Mouse (Mus musculus): ENCODE measurements around the gene Bptf.
"Not testable (repeated sequence)": the region's sequence is repeated elsewhere in the genome, so short reads cannot be mapped to it uniquely, and the experiment has no call there.

Gene Bptf

GRCm38 (mm10) chr11:107060941-107061340 lies 71.0 kb downstream of the Bptf start:
- in situ Hi-C loops (cut with MboI; ENCODE audit: low sequenced_read_pairs), result no loop called here

DNA sequence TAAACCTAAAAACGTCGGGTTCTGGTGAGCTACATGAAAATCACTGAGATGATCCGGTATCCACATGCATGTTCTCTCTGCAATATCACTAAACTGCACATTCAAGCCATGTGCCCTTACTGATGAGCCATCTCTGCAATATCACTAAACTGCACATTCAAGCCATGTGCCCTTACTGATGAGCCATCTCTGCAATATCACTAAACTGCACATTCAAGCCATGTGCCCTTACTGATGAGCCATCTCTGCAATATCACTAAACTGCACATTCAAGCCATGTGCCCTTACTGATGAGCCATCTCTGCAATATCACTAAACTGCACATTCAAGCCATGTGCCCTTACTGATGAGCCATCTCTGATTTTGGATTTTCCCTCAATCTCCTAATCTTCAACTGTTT lies 72.3 kb downstream of the Bptf start:
- in situ Hi-C loops (cut with MboI; ENCODE audit: low sequenced_read_pairs), result not testable (repeated sequence)

DNA sequence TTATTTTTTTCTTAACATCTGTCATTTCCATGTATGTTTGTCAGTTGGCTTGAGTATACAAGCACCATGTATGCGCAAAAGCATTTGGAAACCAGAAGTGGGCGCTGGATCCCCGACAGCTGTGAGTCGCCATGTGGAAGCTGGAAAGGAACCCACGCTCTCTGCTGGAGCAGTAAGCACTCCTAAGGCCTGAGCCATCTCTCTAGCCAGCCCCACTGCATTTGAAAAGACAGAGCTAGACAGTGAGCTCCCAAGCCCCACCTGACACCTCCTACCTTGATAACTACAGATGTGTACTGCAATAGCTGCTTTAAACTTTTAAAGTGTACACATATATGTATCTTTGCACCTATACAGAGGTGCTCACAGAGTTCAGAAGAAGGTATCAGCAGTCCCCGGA lies 74.5 kb downstream of the Bptf start:
- in situ Hi-C loops (cut with MboI; ENCODE audit: low sequenced_read_pairs), result no loop called here

GRCm38 (mm10) chr11:107054870-107055269 lies 77.1 kb downstream of the Bptf start:
- in situ Hi-C loops (cut with MboI; ENCODE audit: low sequenced_read_pairs), result no loop called here

GRCm38 (mm10) chr11:107046766-107047620 lies 84.9 kb downstream of the Bptf start:
- in situ Hi-C loops (cut with MboI; ENCODE audit: low sequenced_read_pairs), result no loop called here

DNA sequence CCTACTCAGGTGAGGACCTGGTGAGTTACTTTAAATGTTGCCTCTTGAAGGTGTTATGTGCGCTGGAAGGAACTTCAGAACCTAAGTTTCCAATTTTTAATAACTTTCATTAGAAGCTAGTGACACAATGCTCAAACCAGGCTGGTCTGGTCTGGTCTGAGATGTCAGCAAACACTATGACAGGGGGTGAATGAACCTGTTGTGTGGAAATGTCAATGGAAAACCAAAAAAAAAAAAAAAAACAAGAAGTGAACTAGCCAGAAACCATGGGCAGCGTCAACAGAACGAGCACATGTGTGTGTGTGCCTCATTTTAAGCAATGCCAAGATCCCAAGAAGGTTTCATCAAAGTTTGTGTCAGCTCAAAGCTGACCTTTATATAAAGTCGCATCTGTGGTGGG lies 86.4 kb downstream of the Bptf start:
- in situ Hi-C loops (cut with MboI; ENCODE audit: low sequenced_read_pairs), result no loop called here

DNA sequence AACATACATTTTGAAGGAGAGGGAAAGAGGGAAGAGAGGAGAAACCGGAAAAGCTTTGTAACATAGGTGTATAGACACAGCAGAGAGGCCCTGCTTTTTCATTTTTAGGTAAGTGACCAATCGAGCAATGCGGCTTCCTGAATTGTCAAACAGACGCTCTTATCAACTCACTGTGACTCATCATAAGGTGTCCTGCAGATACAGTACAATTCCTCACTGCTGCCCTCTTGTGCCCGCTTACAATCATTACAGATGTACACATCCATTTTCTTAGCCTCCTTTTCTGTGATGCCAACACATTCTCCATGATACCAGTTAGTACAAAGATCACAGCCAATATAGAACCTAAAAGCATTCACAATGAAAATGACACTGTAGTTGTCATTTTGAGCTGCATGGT lies 87.6 kb downstream of the Bptf start:
- in situ Hi-C loops (cut with MboI; ENCODE audit: low sequenced_read_pairs), result no loop called here

DNA sequence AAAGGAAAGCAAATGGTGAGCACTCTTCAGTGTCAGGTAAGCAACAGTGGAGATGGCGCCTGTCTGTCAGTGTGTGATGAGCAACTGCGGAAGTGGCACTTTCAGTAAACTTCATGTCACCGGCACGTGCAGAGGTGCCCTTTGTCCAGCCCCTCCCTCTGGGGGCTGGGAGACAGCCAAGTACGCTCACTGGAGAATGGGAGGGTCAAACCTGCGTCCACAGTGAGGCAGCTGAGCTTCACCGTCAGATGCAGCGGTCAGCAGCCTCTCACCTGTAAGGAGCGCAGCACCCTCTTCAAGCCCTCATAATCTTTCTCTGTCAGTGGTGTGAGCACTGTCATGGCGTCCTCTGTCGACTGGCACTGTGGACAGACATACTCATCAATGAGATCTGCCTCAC lies 88.6 kb downstream of the Bptf start:
- in situ Hi-C loops (cut with MboI; ENCODE audit: low sequenced_read_pairs), result no loop called here

- in situ Hi-C loops (cut with MboI; ENCODE audit: low sequenced_read_pairs), result no loop called here
These were observed 90.5 kb downstream of the Bptf start for GRCm38 (mm10) chr11:107041396-107041795.

DNA sequence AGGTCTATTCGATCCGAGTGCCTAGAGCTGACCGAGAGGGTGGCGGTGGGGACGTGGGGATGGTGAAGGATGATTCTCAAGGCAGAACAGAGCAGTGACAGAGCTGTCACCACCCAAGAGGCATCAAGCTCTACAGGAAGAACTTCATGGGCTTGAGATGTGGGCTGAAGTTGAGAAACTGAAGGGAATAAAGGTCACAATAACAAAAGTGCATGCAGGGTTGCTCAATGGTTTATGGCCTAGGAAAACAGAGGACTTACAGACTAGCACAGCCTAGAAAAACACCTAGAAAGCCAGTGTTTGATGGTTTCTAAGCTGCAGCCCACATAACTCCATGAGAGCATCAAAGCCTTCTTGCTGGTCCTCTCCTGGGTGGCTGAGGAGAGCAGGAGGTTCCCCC lies 92.5 kb downstream of the Bptf start:
- in situ Hi-C loops (cut with MboI; ENCODE audit: low sequenced_read_pairs), result no loop called here

GRCm38 (mm10) chr11:107034085-107034810 lies 97.7 kb downstream of the Bptf start:
- in situ Hi-C loops (cut with MboI; ENCODE audit: low sequenced_read_pairs), result no loop called here

DNA sequence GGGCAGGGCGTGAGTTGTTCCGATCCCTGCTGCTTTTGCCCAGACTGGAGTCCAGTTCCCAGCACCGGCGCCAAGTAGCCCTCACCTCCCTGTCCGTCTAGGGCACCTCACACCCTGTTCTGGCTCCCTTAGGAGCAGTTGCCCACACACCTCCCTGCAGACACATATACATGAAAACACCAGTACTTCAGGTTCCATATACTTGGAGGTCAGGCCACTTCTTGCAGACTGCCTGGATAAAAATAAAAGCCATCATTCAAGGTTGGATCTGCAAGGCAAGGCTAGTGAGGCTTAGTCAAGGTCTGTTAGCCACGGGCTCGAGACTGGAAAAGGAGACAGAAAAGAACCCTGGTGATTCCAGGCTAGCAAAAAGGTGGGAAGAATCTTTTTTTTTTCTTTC lies 100.3 kb downstream of the Bptf start:
- in situ Hi-C loops (cut with MboI; ENCODE audit: low sequenced_read_pairs), result no loop called here

DNA sequence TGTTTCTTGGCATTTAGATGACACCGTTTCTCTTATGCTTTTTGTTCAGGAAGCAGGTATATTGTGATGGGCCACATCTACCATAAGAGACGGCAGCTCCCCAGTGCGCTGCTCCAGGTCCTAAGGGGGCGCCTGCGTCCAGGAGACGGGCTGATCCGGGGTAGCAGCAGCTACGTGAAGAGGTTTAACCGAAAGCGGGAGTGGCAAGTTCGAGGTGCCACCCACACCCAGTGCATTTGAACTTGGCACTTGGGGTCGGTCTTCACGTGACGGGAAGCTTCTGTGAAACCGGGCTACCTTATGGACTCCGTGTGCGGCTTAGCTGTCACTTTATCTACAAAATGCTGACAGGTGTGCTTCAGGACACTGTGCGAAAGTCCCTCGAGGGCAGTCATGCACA lies 102.4 kb downstream of the Bptf start:
- in situ Hi-C loops (cut with MboI; ENCODE audit: low sequenced_read_pairs), result no loop called here

DNA sequence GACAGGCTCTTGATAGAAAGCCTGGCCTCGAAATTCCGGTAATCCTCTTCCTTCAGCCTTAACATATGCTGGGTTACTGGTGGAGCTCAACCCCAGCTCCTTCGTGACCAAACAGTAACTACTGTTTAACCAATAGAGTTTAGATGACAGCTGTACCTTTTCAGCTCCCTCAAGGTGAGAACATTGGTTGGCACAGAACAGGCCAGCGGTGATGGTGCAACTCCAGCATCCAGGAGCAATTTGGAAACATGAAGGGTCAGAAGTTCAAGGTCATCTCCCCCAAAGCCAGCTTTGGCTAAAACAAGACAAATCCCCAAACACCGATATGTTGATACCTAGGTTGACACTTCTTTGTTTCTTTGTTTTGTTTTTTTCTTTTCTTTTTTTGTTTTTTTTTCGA lies 103.2 kb downstream of the Bptf start:
- in situ Hi-C loops (cut with MboI; ENCODE audit: low sequenced_read_pairs), result no loop called here

GRCm38 (mm10) chr11:107028275-107028618 lies 103.7 kb downstream of the Bptf start:
- in situ Hi-C loops (cut with MboI; ENCODE audit: low sequenced_read_pairs), result no loop called here

DNA sequence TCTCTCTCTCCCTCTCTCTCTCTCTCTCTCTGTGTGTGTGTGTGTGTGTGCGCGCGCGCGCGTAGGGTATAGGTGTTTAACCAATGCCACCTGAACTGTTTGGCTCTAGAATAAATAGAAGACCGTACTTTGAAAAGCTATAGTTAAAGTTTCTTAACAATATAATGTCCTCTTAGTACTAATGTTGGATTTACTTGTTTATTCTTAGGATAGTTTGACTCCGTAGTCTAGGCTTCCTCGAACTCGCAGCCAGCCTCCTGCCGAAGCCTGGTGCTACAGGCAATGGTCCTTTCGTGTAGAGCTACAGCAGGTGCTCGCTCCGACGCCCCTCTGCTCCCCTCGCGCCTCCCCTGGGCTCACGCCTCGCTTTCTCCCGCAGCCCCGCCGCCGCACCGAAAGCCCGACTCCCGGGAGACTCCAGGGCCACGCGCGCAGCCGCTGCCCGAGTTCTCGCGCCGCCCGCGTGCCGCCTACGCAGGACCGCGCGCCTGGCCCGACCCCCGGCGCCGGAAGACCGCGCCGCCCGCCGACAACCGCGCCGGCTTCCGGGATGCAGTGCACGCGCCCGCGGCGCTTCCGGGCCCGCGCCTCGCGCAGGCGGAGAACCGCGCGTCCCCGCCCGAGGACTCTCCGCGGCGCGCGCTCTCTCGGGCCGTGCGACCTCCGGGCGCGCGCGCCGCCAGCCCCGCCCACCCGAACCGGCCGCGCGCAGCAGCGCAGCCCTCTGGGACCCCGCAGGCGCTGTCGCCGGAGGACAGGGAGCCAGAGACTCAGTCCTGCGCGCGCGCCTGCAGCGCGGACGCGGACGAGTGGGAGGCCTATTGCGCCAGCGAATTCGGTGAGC lies 104.3 kb downstream of the Bptf start:
- in situ Hi-C loops (cut with MboI; ENCODE audit: low sequenced_read_pairs), result no loop called here

- in situ Hi-C loops (cut with MboI; ENCODE audit: low sequenced_read_pairs), result no loop called here
These were observed 105.1 kb downstream of the Bptf start for GRCm38 (mm10) chr11:107026554-107027430.

- in situ Hi-C loops (cut with MboI; ENCODE audit: low sequenced_read_pairs), result no loop called here
These were observed 106.3 kb downstream of the Bptf start, which contains the start of gene 1810010H24Rik for GRCm38 (mm10) chr11:107025411-107026321. Gene 1810010H24Rik (plus strand): TSS chr11:107025681.

DNA sequence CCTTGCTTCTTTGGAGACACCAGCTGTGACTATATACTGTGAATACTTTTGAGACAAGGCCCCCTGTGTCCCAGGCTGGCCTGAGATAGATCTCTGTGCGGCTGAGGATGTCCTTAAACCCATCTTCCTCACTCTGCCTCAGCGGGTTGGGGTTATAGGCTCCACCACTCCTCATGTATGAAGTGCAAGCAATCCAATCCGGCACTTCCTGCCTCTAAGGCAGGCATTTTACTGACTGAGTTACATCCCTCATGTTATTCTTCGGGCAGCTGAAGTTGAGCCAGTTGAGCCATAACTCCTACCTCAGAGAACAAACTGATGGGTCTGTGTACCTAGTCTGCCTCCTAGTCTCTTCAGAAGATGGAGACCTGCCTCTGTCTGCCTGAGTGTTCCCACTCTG lies 107.5 kb downstream of the Bptf start:
- in situ Hi-C loops (cut with MboI; ENCODE audit: low sequenced_read_pairs), result no loop called here

All from CH12F3 (cell line).